Mouse (Mus musculus): ENCODE data around the gene Jph3.

The Jph3 gene

DNA sequence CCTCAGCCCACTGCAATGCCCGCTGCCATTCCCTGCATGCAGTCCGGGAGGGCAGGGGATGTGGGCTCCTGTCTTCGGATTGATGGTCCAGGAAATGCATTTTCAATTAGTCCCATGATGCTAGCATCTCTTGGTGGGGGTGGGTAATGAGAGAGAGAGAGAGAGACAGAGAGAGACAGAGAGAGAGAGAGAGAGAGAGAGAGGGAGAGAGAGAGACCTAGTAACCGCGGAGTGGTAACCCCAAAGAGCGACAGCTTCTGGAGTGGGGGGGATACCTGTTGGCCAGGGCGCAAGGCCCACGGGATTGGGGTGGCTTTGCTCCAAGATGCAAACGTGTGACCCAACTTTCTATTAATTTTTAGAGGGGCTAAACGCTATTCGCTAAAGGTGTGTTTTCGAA, at the start of gene Jph3:
Jph3 (plus strand) TSS at position 301 of the 400 bp plus-strand sequence.
- no peak for DNase-seq (ENCODE audit: low spot score in 2 of 2)

DNA sequence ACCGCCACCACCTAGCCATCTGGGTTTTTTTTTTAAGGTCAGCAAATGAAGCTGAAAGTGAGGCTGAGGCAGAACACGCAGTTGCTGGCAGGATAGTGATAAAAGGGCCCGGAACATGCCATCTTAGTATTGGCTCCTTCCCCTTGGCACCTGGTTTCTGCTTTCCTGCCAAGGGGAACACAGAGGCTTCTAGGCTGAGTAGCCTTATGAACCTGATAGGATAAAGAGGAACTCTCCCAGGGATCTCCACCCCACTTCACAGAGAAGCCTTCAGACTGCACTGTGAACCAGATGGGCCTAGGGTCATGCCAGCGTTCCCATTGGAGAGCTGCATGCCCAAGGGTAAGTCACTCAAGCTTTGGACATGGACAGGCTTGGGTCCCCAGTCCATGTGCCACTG, 48.5 kb upstream of the Jph3 start:
- DNase-seq (ENCODE audit: low spot score in 2 of 2) = no peak

GRCm38 (mm10) chr8:121681457-121681856, 48.0 kb upstream of the Jph3 start:
- DNase-seq (ENCODE audit: low spot score in 2 of 2) = no peak

GRCm38 (mm10) chr8:121683083-121683832, 46.2 kb upstream of the Jph3 start:
- DNase-seq (ENCODE audit: low spot score in 2 of 2) = no peak

DNA sequence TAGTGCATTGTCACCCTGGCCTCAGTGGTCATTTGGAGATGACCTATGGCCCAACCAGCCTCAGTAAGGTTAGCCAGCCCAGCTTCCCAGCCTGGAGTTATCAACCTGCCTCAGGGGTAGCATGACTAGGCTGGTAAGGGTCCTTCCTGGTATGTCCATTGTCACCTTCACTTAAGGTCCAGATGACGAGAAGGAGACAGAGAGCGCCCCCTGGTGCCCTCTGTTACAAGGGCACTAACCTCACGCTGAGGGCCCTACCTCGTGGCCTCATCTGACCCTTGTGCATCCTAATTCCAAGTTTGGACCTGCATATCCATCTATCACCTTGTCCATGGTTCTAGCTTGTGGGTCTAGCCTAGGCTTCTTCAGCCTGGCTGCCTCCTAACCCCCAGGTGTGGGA, 44.0 kb upstream of the Jph3 start:
- DNase-seq (ENCODE audit: low spot score in 2 of 2) = no peak

- peak; percentile 61 to 68 for DNase-seq (ENCODE audit: low spot score in 2 of 2)
Observed at GRCm38 (mm10) chr8:121687455-121688161, 41.8 kb upstream of the Jph3 start.

DNA sequence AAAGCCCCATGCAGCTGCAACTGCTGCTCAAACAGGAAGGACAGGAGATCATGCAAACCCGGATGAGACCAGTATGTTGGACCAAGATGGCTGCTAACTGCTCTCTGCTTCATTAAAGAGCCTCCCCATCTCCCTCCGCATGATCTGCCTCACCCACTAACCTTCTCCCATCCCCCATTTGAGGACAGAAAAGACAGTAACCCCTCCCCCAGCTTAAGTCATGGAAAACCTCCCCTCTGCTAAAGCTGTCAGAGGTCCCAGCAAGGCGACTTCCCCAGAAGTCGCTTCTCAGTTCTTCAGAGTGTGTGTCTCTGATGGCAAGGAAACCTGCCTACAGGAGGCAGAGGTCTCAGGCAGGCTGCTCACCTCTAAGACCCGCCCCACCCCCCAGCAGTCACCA, 40.9 kb upstream of the Jph3 start:
- DNase-seq (ENCODE audit: low spot score in 2 of 2) = no peak

- DNase-seq (ENCODE audit: low spot score in 2 of 2) = no peak
Observed at GRCm38 (mm10) chr8:121694453-121694852, 35.0 kb upstream of the Jph3 start.

DNA sequence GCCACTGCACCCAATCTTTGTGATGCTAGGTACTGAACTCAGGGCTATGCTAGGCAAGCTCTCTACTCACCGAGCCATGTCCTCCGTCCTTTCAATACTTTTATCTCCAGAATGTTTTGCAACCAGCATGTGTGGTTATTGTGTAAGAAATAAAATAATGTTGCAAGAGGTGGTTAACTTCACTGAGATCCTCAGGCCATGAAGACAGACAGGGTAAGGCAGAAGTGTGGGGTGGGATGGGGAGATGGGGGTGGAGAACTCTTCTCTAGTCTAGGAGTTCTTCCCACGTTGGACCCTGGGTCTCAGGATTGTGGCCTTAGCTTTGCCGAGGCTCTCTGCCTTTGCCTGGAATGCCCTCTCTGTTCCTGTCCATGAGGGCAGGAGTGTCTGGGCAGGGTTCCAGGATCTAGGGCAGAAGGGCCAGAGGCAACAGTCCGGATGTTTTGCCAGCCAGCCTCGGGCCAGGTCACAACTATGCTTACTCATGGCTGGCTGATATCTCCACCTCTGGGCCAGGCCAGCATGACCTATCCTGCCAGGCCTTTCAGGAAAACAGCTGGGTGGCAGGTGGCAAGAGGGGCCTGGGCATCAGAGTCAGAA, 33.7 kb upstream of the Jph3 start:
- no peak for DNase-seq (ENCODE audit: low spot score in 2 of 2)

DNA sequence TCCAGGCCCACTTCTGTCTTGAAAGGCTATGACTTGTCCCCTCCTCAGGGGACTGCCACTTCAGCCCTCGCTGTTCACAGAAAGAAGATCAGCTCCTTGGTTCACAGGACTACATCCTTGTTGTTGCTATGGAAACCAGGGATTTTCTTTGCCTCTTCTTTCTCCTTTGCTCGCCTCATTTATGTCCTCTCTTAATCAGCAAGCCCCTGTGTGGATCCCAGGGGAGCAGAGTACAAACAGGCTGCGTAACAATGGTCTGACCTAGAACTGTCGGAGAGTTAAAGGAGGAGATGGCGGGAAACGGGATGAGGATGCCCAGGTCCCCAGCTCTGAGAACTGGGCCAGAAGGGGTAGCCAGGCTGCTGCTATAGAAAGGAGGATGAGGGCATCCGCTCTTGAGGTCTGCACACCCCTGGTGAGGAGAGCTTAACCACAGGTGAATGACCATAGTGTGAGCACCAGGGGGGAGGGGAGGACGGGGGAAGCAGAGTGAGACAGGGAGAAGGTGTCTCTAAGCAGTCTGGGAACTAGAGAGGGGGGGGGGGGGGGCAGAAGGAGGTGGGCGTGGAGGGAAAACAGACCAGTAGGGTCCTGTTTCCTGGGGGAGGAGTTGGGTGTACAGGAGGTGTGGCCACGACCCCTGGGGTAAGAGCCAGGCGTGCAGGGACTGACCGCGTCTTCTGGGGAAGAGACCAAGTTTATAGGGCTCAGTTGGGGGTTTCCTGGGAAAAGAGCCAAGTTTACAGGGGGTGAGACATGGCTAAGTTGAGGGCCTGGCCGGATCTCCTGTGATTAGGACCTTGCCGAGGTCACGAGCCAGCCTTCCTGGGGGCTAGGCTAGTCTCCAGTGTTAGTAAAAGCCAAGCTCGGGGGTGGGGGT, 31.4 kb upstream of the Jph3 start:
- DNase-seq (ENCODE audit: low spot score in 2 of 2) = no peak

- no peak for DNase-seq (ENCODE audit: low spot score in 2 of 2)
Observed at GRCm38 (mm10) chr8:121698615-121699101, 30.8 kb upstream of the Jph3 start.

- DNase-seq (ENCODE audit: low spot score in 2 of 2) = no peak
Observed at GRCm38 (mm10) chr8:121699936-121700335, 29.5 kb upstream of the Jph3 start.

- DNase-seq (ENCODE audit: low spot score in 2 of 2) = no peak
Observed at GRCm38 (mm10) chr8:121705174-121705573, 24.2 kb upstream of the Jph3 start.

DNA sequence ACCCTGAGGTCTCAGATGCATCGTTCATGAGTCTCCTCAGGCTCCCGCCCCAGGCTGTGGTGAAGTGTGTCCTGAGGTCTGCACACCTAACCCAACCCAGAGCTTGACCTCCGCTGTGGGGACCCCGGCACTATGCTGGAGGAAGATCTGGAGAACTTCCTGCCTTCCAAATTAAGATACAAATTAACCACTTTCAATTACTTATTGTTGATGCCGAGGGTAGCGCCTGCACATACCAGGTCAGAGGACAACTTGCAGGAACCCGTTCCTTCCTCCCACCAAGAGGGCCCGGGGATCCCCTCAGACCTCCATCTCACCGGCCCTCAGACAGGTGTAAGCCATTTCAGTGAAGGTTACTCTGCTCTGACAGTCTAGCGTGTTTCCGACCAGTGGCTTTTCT, 22.5 kb upstream of the Jph3 start:
- no peak for DNase-seq (ENCODE audit: low spot score in 2 of 2)

DNA sequence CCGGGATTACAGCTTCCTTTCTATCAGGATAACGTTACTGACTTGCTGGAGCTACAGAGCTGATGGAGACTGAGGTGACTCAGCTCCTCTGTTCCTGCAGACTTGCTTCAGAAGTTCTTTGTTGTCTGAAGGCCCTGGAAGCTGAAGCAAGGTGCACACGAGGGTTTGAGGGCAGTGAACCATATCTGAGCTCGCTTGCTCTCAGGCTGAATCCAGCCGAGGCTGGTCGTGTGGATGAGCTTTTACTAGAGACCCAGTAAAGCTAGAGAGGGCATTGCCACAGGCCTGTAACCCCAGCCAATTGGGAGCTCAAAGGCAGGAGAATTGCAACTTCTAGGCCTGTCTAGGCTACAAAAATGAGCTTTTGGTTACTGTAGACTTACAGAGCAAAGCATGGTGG, 21.0 kb upstream of the Jph3 start:
- DNase-seq (ENCODE audit: low spot score in 2 of 2) = no peak

DNA sequence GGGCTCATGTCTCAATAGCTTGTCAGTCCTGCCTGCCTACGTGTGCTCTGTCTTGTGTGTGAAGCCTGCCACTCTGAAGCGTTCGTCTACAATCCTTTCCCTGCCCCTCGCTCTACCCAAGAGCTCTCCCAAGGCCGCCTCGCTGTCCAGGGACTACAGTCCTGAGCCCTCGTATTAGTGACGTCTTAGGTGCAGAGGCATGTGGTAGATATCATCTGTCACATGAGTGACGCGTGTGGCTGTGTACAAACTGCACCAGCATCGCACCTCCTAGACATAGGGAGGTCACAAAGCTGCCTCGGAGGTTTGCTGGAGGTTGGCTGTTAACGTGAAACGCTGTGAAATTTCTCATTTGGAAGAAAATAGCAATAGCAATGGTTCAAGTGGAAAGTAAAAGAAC, 11.9 kb upstream of the Jph3 start:
- DNase-seq (ENCODE audit: low spot score in 2 of 2) = no peak

GRCm38 (mm10) chr8:121717982-121718425, 11.4 kb upstream of the Jph3 start:
- DNase-seq (ENCODE audit: low spot score in 2 of 2) = peak; percentile 87 to 90

GRCm38 (mm10) chr8:121718925-121719324, 10.5 kb upstream of the Jph3 start:
- no peak for DNase-seq (ENCODE audit: low spot score in 2 of 2)

DNA sequence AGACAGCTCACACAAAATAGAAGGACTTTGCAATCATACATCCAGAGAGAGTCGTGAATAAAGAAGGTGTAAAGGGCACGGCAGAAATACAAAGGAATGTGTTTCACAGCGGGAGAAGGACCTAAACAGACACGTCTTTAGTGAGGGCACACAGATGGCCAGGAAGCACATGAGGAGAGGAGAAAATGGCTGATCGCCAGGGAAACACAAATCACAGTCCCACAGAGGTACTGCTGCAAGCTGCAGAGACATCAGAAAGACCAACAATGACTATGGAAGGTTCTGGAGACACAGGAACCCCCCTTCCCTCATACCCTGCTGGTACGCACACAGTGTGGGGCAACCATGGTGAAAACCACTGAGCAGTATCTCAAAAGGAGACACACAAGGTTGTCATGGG, 8.4 kb upstream of the Jph3 start:
- DNase-seq (ENCODE audit: low spot score in 2 of 2) = no peak

GRCm38 (mm10) chr8:121723846-121724245, 5.6 kb upstream of the Jph3 start:
- no peak for DNase-seq (ENCODE audit: low spot score in 2 of 2)

DNA sequence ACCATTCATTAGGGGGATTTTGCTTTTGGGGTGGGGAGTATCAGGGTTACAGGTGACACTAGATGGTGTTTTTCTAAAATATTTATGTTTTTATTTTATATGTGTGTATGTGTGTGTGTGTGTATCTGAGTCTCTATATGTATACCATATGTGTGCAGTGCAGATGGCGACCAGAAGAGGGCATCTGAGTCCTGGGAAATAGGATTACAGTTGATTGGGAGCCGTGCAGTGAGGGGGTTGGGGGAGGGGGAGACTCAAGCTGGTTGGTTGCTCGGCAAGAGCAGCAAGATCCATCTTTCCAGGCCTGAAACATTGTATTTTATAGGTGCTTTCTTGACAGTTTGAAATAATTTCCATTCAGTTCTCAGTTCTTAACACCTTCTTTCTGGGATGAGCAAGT, 2.3 kb upstream of the Jph3 start:
- no peak for DNase-seq (ENCODE audit: low spot score in 2 of 2)

GRCm38 (mm10) chr8:121729754-121730153, 331 bp downstream of the Jph3 start:
- no peak for DNase-seq (ENCODE audit: low spot score in 2 of 2)

Data from frontal cortex, postnatal 10 days (tissue).